Mouse (Mus musculus): ENCODE results near the gene Gstcd.

GRCm38 (mm10) chr3:133092274-133092853 is 531 bp upstream of the Gstcd start:
- TF ChIP-seq CTCF (IDR thresholded peaks at IDR 0.05; ENCODE audit: low read depth) (no peak), EP300 (IDR thresholded peaks at IDR 0.05; ENCODE audit: low read depth) (no peak)
